Mouse (Mus musculus) hindbrain, embryonic 11.5 days (tissue): Measurements from ENCODE around the gene Hpcal4. TPM values are rescaled to one million over a fixed set of nuclear protein-coding genes. Genes with fewer than 3 reads are reported as not detected.

Experiments
- ATAC-seq: fragments of 200-750 bp; cut with Nextera tagmentation; 2 replicates; pipeline ENCODE4 v1.8.0; 2017; ENCODE audit warnings: mild to moderate bottlenecking, moderate TSS enrichment, moderate library complexity; ENCODE audit not compliant: low FRiP score
- DNase-seq: peaks from one replicate; pipeline ENCODE4 v3.0.0-alpha.2; 2015; ENCODE audit warnings: low spot score
- H3K27ac ChIP-seq: fragments of 300-500 bp; sonication (generic); 2 replicates; pipeline ENCODE4 v1.5.1; 2014; ENCODE audit warnings: mild to moderate bottlenecking, low read depth, low read length
- H3K27me3 ChIP-seq: fragments of 300-500 bp; sonication (generic); 2 replicates; pipeline ENCODE4 v1.6.1; 2014; ENCODE audit warnings: mild to moderate bottlenecking, low read length, moderate library complexity, mixed read lengths; ENCODE audit not compliant: control insufficient read depth, insufficient read depth
- H3K36me3 ChIP-seq: fragments of 300-500 bp; sonication (generic); 2 replicates; pipeline ENCODE4 v1.6.1; 2014; ENCODE audit warnings: mild to moderate bottlenecking, low read length, moderate library complexity, mixed read lengths; ENCODE audit not compliant: control insufficient read depth, insufficient read depth
- H3K4me1 ChIP-seq: fragments of 300-500 bp; sonication (generic); replicated peaks from 2 replicates; pipeline ENCODE4 v1.6.1; 2014; ENCODE audit warnings: low read length, mixed read lengths; ENCODE audit not compliant: control insufficient read depth, insufficient read depth
- H3K4me2 ChIP-seq: fragments of 300-500 bp; sonication (generic); replicated peaks from 2 replicates; pipeline ENCODE4 v1.6.1; 2014; ENCODE audit warnings: mild to moderate bottlenecking, low read depth, low read length
- H3K4me3 ChIP-seq: fragments of 300-500 bp; sonication (generic); 2 replicates; pipeline ENCODE4 v1.5.1; 2014; ENCODE audit warnings: low read depth, low read length
- H3K9ac ChIP-seq: fragments of 300-500 bp; sonication (generic); 2 replicates; pipeline ENCODE4 v1.6.1; 2014; ENCODE audit warnings: low read depth, low read length
- H3K9me3 ChIP-seq: fragments of 300-500 bp; sonication (generic); 2 replicates; pipeline ENCODE4 v1.6.1; 2016; ENCODE audit warnings: low read length; ENCODE audit not compliant: control insufficient read depth
- WGBS: fragments of 180-500 bp; shearing (Covaris S2); extraction: QIAGEN DNeasy Blood & Tissue Kit; methylation state at CpG from one replicate; pipeline ENCODE4 v1.1.7; 2014; 5-methylcytosine and 5-hydroxymethylcytosine counted together
- polyA plus RNA-seq: library from polyadenylated mRNA; unstranded; fragments of >200 nt; fragmentation: Nextera tagmentation; extraction: Ambion mirVana; gene quantifications from 2 replicates; pipeline ENCODE4 v1.2.1, GENCODE M21; 2014

Gene Hpcal4
- polyA plus RNA-seq, 1 experiment from 2014 or later: 1.5 TPM

- H3K9me3 ChIP-seq: no peaks in the 10 kb centered on the region
- no peak overlapping the region for H3K9ac ChIP-seq
- H3K36me3 ChIP-seq: no peaks in the 10 kb centered on the region
- H3K4me1 ChIP-seq: no peaks in the 10 kb centered on the region
- WGBS: 93% methylated on average over 11 of the region's 11 CpGs
- DNase-seq: no peak
- no peak overlapping the region for H3K27ac ChIP-seq
- no peak overlapping the region for H3K4me3 ChIP-seq
- H3K4me2 ChIP-seq: no peak overlapping the region
- ATAC-seq: no peak
- no peaks in the 10 kb centered on the region for H3K27me3 ChIP-seq
Measured at GRCm38 (mm10) chr4:123193791-123194190, 10.8 kb downstream of the Hpcal4 start.

- H3K27me3 ChIP-seq: peaks cover 7% of the 10 kb centered on the region
- 71% methylated on average over 6 of the region's 6 CpGs for WGBS
Measured at GRCm38 (mm10) chr4:123196695-123197094, 13.7 kb downstream of the Hpcal4 start.

GRCm38 (mm10) chr4:123200771-123201185 is 17.8 kb downstream of the Hpcal4 start:
- no peaks in the 10 kb centered on the region for H3K36me3 ChIP-seq
- 3% methylated on average over 15 of the region's 15 CpGs for WGBS
- DNase-seq (peak; percentile 86), ATAC-seq (peak; percentile 66)
- peak overlapping the region; percentile 48; the same call in 1 of the 2 replicates for H3K9ac ChIP-seq
- no peak overlapping the region for H3K27ac ChIP-seq
- peak overlapping the region; percentile 90 for H3K4me2 ChIP-seq
- H3K9me3 ChIP-seq: no peaks in the 10 kb centered on the region
- H3K27me3 ChIP-seq: peaks cover 18% of the 10 kb centered on the region
- peak overlapping the region; percentile 43 for H3K4me3 ChIP-seq
- H3K4me1 ChIP-seq: peaks cover 4% of the 10 kb centered on the region

More at GRCm38 (mm10) chr4:123196695-123197094, 13.7 kb downstream of the Hpcal4 start:
- H3K4me3 ChIP-seq: no peak overlapping the region
- peaks cover 4% of the 10 kb centered on the region for H3K4me1 ChIP-seq
- DNase-seq (no peak), ATAC-seq (no peak)
- H3K36me3 ChIP-seq: no peaks in the 10 kb centered on the region
- no peak overlapping the region for H3K9ac ChIP-seq
- H3K9me3 ChIP-seq: no peaks in the 10 kb centered on the region
- H3K4me2 ChIP-seq: no peak overlapping the region
- H3K27ac ChIP-seq: no peak overlapping the region

DNA sequence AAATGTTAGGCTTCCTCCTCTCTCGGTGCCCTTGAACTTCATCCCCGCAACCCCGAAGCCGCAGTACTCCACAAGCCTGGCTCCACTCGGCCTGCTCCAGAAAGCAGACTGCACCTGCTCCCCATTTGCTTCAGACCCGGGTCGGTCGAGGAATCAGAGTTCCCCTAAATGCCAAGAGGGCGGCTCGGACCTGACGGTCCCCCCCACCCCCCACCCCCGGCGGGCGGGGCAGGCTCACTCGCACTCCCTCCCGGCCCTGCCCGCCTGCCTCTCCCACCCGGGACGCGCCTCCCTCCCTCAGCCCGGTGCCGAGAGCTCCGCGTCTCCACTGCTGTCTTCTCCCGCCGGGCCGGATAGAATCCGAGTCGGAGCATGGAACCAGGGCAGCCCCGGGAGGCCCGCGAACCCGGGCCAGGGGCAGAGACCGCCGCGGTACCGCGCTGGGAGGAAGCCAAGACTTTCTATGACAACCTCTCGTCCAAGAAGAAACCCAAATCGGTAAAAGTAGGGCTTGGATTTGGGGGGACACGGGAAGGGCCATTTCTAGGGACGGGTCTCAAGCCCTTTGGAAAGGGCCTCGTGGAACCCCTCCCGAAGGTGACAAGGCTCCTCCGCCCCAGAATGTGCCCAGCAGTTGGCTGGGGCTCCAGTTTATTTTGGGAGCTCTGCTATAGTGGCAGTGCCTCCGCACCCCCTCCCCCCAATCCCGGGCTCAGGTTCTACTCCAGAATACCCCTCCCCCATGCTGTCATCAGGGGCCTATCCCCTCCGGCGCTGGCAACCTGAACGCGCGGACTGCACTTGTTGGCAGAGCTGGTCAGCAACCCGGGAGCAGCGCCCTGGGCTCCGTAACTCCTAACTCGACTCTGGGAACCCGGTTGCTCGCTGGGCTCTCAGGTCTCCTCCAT is 18.4 kb downstream of the Hpcal4 start, which contains the start of gene Nt5c1a:
TSS of gene Nt5c1a (plus strand) at position 319 of the 908 bp plus-strand sequence.
- no peaks in the 10 kb centered on the region for H3K36me3 ChIP-seq
- DNase-seq: peak; percentile 55
- peak within 1 kb of the TSS; percentile 90 for H3K4me2 ChIP-seq
- H3K4me1 ChIP-seq: peaks cover 4% of the 10 kb centered on the region
- 1% methylated on average over 58 of the region's 58 CpGs for WGBS
- H3K27ac ChIP-seq: no peak within 1 kb of the TSS
- peak; percentile 49 for ATAC-seq
- H3K9me3 ChIP-seq: no peaks in the 10 kb centered on the region
- H3K4me3 ChIP-seq: peak within 1 kb of the TSS; percentile 43
- H3K9ac ChIP-seq: peak within 1 kb of the TSS; percentile 48
- H3K27me3 ChIP-seq: peaks cover 18% of the 10 kb centered on the region

DNA sequence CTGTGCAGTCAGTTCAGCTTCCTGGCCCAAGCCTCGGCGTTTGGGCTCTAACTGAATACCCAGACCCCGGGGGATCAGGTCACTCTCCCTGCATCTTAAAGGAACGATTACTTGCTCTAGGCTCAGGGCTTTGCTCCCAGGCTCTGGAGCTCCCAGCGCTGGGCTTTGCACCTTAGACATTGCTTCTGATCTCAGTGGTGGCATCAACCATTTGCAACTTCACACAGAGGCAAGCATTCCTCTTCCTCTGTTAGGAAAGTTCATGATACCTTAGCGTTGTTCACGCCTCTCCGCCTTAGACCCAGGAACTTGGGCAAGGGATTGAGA is 19.0 kb downstream of the Hpcal4 start:
- Histone ChIP-seq H3K9me3 (no peaks in the 10 kb centered on the region), H3K4me3 (no peak overlapping the region), H3K27ac (no peak overlapping the region), H3K36me3 (no peaks in the 10 kb centered on the region), H3K9ac (no peak overlapping the region), H3K4me2 (peak overlapping the region; percentile 90; the same call in 1 of the 2 replicates), H3K27me3 (peaks cover 18% of the 10 kb centered on the region), H3K4me1 (peaks cover 4% of the 10 kb centered on the region)
- peak; percentile 21 for DNase-seq
- WGBS: 9% methylated on average over 8 of the region's 8 CpGs
- ATAC-seq: no peak

GRCm38 (mm10) chr4:123207337-123207736 is 24.3 kb downstream of the Hpcal4 start:
- peaks cover 4% of the 10 kb centered on the region; the same call in 1 of the 2 replicates for H3K27me3 ChIP-seq

DNA sequence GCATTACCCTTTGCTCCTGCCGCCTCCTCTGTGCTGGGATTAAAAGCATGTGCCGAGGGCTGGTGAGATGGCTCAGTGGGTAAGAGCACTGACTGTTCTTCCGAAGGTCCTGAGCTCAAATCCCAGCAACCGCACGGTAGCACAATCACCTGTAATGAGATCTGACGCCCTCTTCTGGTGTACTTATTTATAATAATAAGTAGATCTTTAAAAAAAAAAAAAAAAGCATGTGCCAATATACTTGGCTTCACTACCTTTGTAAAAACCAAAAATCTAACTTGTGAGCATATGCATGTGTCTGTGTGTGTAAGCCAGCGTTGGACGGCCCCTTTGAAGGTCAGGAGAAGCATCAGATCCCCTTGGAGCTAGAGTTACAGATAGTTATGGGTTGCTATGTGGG is 28.0 kb downstream of the Hpcal4 start:
- ATAC-seq: no peak
- H3K27ac ChIP-seq: no peak overlapping the region
- DNase-seq: no peak
- H3K36me3 ChIP-seq: no peaks in the 10 kb centered on the region
- H3K9me3 ChIP-seq: no peaks in the 10 kb centered on the region
- 55% methylated on average over 8 of the region's 8 CpGs for WGBS
- H3K27me3 ChIP-seq: no peaks in the 10 kb centered on the region
- 0 out of 2 replicates have a peak, but pooled peaks cover 2% of the 10 kb centered on the region for H3K4me1 ChIP-seq
- no peak overlapping the region for H3K4me3 ChIP-seq
- no peak overlapping the region for H3K9ac ChIP-seq
- no peak overlapping the region for H3K4me2 ChIP-seq

More at GRCm38 (mm10) chr4:123207337-123207736, 24.3 kb downstream of the Hpcal4 start:
- Histone ChIP-seq H3K4me3 (no peak overlapping the region), H3K36me3 (no peaks in the 10 kb centered on the region), H3K9ac (no peak overlapping the region), H3K4me1 (no peaks in the 10 kb centered on the region), H3K27ac (no peak overlapping the region), H3K9me3 (no peaks in the 10 kb centered on the region), H3K4me2 (no peak overlapping the region)
- no peak for ATAC-seq
- no peak for DNase-seq
- 76% methylated on average over 5 of the region's 5 CpGs for WGBS

GRCm38 (mm10) chr4:123211453-123211852 is 28.4 kb downstream of the Hpcal4 start:
- WGBS: 64% methylated on average over 5 of the region's 5 CpGs

More at GRCm38 (mm10) chr4:123211453-123211852, 28.4 kb downstream of the Hpcal4 start:
- DNase-seq (no peak), ATAC-seq (no peak)
- H3K27me3 ChIP-seq: no peaks in the 10 kb centered on the region
- no peak overlapping the region for H3K27ac ChIP-seq
- 0 out of 2 replicates have a peak, but pooled peaks cover 2% of the 10 kb centered on the region for H3K4me1 ChIP-seq
- no peak overlapping the region for H3K4me3 ChIP-seq
- H3K36me3 ChIP-seq: no peaks in the 10 kb centered on the region
- no peak overlapping the region for H3K4me2 ChIP-seq
- no peaks in the 10 kb centered on the region for H3K9me3 ChIP-seq
- no peak overlapping the region for H3K9ac ChIP-seq
